Mouse (Mus musculus) cortical plate, adult 2 months (tissue): ENCODE measurements at regions not wholly inside any gene's neighbourhood (a gene's known extent, or its start where the extent isn't known, plus 50 kb on each side); places are given as distances from the start of the nearest gene placed in this dataset.

Experiments
- CTCF ChIP-seq: fragments of 200-500 bp; IDR thresholded peaks from 2 replicates; pipeline ENCODE4 v1.5.1; 2011; ENCODE audit warnings: mild to moderate bottlenecking, control low read depth, low read length; ENCODE audit not compliant: insufficient read depth; ENCODE audit errors: extremely low read depth
- POLR2A ChIP-seq: fragments of 200-500 bp; IDR thresholded peaks from 2 replicates; pipeline ENCODE4 v1.6.1; 2011; ENCODE audit warnings: mild to moderate bottlenecking, low read length, control low read depth; ENCODE audit not compliant: insufficient read depth; ENCODE audit errors: extremely low read depth

GRCm38 (mm10) chr10:9533283-9533682 lies 141.7 kb downstream of the Samd5 start:
- no peak for TF ChIP-seq POLR2A
- no peak for TF ChIP-seq CTCF
